Mouse (Mus musculus) G1E (cell line): Measurements from ENCODE around the gene Nes.

Experiments
- CTCF ChIP-seq: IDR thresholded peaks from 2 replicates; pipeline ENCODE4 v1.5.1; 2012; ENCODE audit warnings: low read depth, low read length, inconsistent platforms, mixed read lengths
- GATA1 ChIP-seq: IDR thresholded peaks from 2 replicates; pipeline ENCODE4 v1.6.1; 2012; ENCODE audit warnings: borderline replicate concordance, low read length, inconsistent platforms, mixed read lengths
- GATA2 ChIP-seq: IDR thresholded peaks from 2 replicates; pipeline ENCODE4 v1.6.1; 2012; ENCODE audit warnings: low read depth, low read length, inconsistent platforms, borderline replicate concordance
- POLR2AphosphoS5 ChIP-seq: IDR thresholded peaks from 2 replicates; pipeline ENCODE4 v1.6.1; 2012; ENCODE audit warnings: low read depth, low read length, inconsistent platforms; ENCODE audit not compliant: insufficient replicate concordance
- TAL1 ChIP-seq: conservative IDR thresholded peaks from 2 replicates; pipeline ENCODE4 v1.6.1; 2012; ENCODE audit warnings: low read depth, low read length, inconsistent platforms, mixed read lengths

- TF ChIP-seq GATA1: no peak
- TF ChIP-seq CTCF: no peak
- TF ChIP-seq GATA2: no peak
- TF ChIP-seq TAL1: no peak
- TF ChIP-seq POLR2AphosphoS5: no peak
These were observed 11.5 kb upstream of the Nes start for GRCm38 (mm10) chr3:87959371-87959770.
